Mouse (Mus musculus): ENCODE results near the gene Kctd14.

DNA sequence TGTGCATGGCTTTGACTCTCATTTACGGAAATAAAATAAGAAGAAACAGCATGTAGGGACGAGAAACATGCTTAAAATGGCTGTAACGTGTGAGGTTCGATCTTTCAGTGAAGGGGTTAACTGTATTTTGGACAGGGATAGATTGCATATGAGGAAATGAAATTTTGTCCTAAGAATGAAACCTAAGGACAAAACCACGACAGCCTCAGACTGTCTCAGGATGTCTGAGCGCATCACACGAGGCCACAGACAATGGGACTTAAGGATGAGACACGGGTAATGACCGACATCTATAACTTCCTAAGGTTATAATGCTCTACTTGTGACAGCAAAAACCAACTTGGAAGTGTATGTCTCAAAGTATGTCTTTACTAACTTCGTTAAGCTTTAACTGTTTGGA lies 16.6 kb upstream of the Kctd14 start:
- TF ChIP-seq CTCF (IDR thresholded peaks at IDR 0.05; ENCODE audit: low read depth, low read length) (no peak), POLR2A (IDR thresholded peaks at IDR 0.05; ENCODE audit: extremely low read depth, insufficient read depth, low read length) (no peak)
